Mouse (Mus musculus) embryonic facial prominence, embryonic 10.5 days (tissue): ENCODE results near the gene Sema4d. TPM values are rescaled to one million over a fixed set of nuclear protein-coding genes. Genes with fewer than 3 reads are reported as not detected.

Experiments
- DNase-seq: peaks from one replicate; pipeline ENCODE4 v3.0.0-alpha.2; 2017; ENCODE audit warnings: low spot score
- H3K27ac ChIP-seq: fragments of 300-500 bp; sonication (generic); replicated peaks from 2 replicates; pipeline ENCODE4 v1.5.1; 2016; ENCODE audit warnings: mild to moderate bottlenecking
- H3K27me3 ChIP-seq: fragments of 300-500 bp; sonication (generic); replicated peaks from 2 replicates; pipeline ENCODE4 v1.6.1; 2016; ENCODE audit warnings: low read depth, mild to moderate bottlenecking; ENCODE audit not compliant: poor library complexity, severe bottlenecking
- H3K36me3 ChIP-seq: fragments of 300-500 bp; sonication (generic); replicated peaks from 2 replicates; pipeline ENCODE4 v1.6.1; 2016; ENCODE audit warnings: mild to moderate bottlenecking, moderate library complexity
- H3K4me1 ChIP-seq: fragments of 300-500 bp; sonication (generic); 2 replicates; pipeline ENCODE4 v1.6.1; 2016
- H3K4me3 ChIP-seq: fragments of 300-500 bp; sonication (generic); 2 replicates; pipeline ENCODE4 v1.5.1; 2016; ENCODE audit warnings: mild to moderate bottlenecking, moderate library complexity
- H3K9me3 ChIP-seq: fragments of 300-500 bp; sonication (generic); 2 replicates; pipeline ENCODE4 v1.6.1; 2016; ENCODE audit warnings: mild to moderate bottlenecking
- WGBS: fragments of 180-500 bp; shearing (Covaris S2); methylation state at CpG from one replicate; pipeline ENCODE4 v1.1.7; 2016; 5-methylcytosine and 5-hydroxymethylcytosine counted together
- polyA plus RNA-seq: library from polyadenylated mRNA; unstranded; fragments of >200 nt; fragmentation: Nextera tagmentation; extraction: Ambion mirVana; gene quantifications from 2 replicates; pipeline ENCODE4 v1.2.1, GENCODE M21; 2016

Gene Sema4d
- polyA plus RNA-seq, 1 experiment from 2014 or later = 7.8 TPM

GRCm38 (mm10) chr13:51754559-51755126 lies 38.9 kb downstream of the Sema4d start:
- H3K4me1 ChIP-seq = peaks cover 74% of the 10 kb centered on the region
- no peaks in the 10 kb centered on the region for H3K36me3 ChIP-seq
- no peaks in the 10 kb centered on the region for H3K27me3 ChIP-seq
- no peak for DNase-seq
- 70% methylated on average over 13 of the region's 13 CpGs for WGBS
- no peaks in the 10 kb centered on the region for H3K9me3 ChIP-seq
- H3K4me3 ChIP-seq = no peak overlapping the region
- H3K27ac ChIP-seq = peak overlapping the region; percentile 60; the same call in 1 of the 2 replicates

- peak overlapping the region; percentile 60 for H3K27ac ChIP-seq
- DNase-seq = no peak
- H3K4me1 ChIP-seq = peaks cover 80% of the 10 kb centered on the region
- H3K4me3 ChIP-seq = no peak overlapping the region
- WGBS = 54% methylated on average over 5 of the region's 5 CpGs
- H3K9me3 ChIP-seq = no peaks in the 10 kb centered on the region
- H3K36me3 ChIP-seq = no peaks in the 10 kb centered on the region
- no peaks in the 10 kb centered on the region for H3K27me3 ChIP-seq
Observed at GRCm38 (mm10) chr13:51753802-51754444, 39.6 kb downstream of the Sema4d start.

GRCm38 (mm10) chr13:51753168-51753465 lies 40.4 kb downstream of the Sema4d start:
- H3K9me3 ChIP-seq = no peaks in the 10 kb centered on the region
- no peak overlapping the region for H3K4me3 ChIP-seq
- 36% methylated on average over 6 of the region's 6 CpGs for WGBS
- no peaks in the 10 kb centered on the region for H3K36me3 ChIP-seq
- H3K27ac ChIP-seq = peak overlapping the region; percentile 57
- no peaks in the 10 kb centered on the region for H3K27me3 ChIP-seq
- H3K4me1 ChIP-seq = peaks cover 86% of the 10 kb centered on the region
- no peak for DNase-seq

DNA sequence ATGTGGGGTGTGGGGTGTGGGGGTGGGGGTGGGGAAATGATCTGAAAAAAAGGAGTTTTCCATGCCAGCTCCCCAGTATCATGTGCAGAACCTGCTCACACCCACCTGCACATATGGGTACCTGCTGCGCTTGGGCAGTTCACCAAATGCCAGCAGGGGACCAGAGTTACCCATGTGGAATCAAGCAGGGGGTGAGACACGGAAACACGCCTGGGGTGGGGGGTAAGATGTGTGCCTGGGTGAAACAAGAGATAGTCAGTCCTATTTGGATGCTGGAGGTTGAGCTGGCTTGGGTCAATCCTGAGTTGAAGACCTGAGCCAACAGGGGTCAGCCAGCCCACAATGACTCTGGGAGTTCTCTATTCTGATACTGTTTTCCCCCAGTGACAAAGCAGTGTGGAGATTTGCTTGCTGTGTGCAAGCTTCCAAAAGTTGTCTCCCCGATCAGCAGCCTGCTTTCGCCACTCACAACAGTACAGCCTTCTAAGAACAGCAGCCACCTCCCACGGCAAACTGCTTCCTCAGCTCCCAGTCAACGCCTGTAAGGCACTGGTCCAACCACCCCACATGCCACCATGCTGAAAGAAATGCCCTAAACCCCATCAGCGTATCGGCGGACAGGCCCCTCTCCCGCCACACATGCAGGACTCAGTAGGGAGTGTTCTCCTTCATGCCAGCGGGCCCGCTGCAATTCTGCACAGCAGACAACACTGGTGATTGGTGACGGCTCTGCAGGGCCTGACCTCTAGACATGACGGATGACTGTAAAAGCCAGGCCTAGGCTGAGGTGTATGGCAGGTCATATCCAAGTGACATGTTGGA lies 41.0 kb downstream of the Sema4d start:
- peaks cover 92% of the 10 kb centered on the region for H3K4me1 ChIP-seq
- H3K9me3 ChIP-seq = no peaks in the 10 kb centered on the region
- H3K4me3 ChIP-seq = no peak overlapping the region
- WGBS = 63% methylated on average over 15 of the region's 15 CpGs
- no peak for DNase-seq
- H3K36me3 ChIP-seq = no peaks in the 10 kb centered on the region
- no peaks in the 10 kb centered on the region for H3K27me3 ChIP-seq
- peak overlapping the region; percentile 57 for H3K27ac ChIP-seq

- WGBS = 71% methylated on average over 14 of the region's 14 CpGs
- Histone ChIP-seq H3K4me3 (no peak overlapping the region), H3K9me3 (no peaks in the 10 kb centered on the region), H3K36me3 (no peaks in the 10 kb centered on the region), H3K4me1 (peaks cover 73% of the 10 kb centered on the region), H3K27ac (peak overlapping the region; percentile 54; the same call in 1 of the 2 replicates), H3K27me3 (no peaks in the 10 kb centered on the region)
- no peak for DNase-seq
Observed at GRCm38 (mm10) chr13:51749578-51750345, 43.8 kb downstream of the Sema4d start.

- Histone ChIP-seq H3K9me3 (no peaks in the 10 kb centered on the region), H3K4me3 (no peak overlapping the region), H3K4me1 (peaks cover 56% of the 10 kb centered on the region), H3K36me3 (no peaks in the 10 kb centered on the region), H3K27ac (peak overlapping the region; percentile 52), H3K27me3 (no peaks in the 10 kb centered on the region)
- WGBS = 73% methylated on average over 12 of the region's 12 CpGs
- no peak for DNase-seq
Observed at GRCm38 (mm10) chr13:51748009-51748552, 45.5 kb downstream of the Sema4d start.

DNA sequence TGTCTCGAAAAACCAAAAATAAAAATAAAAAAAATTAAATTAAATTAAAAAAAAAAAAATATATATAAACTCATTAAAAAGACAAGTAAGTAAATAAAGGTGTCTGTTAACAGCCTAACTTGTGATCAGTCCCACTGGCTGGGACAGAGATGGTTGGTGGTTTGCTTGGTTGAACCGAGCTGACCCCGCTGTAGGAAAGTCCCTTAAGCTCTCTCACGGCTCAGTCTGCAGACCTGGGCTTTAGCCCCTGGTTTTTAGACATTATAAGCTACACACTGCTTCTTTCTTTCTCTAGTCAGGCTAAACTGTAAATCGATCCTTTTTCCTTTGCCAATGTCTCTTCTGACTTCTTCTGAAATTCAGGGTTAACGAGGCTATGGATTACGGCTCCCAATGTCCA lies 46.5 kb downstream of the Sema4d start:
- Histone ChIP-seq H3K9me3 (no peaks in the 10 kb centered on the region), H3K4me1 (peaks cover 46% of the 10 kb centered on the region), H3K27me3 (no peaks in the 10 kb centered on the region), H3K27ac (no peak overlapping the region), H3K4me3 (no peak overlapping the region), H3K36me3 (no peaks in the 10 kb centered on the region)
- 72% methylated on average over 7 of the region's 7 CpGs for WGBS
- DNase-seq = no peak

- no peaks in the 10 kb centered on the region for H3K36me3 ChIP-seq
- H3K9me3 ChIP-seq = no peaks in the 10 kb centered on the region
- H3K4me3 ChIP-seq = no peak overlapping the region
- DNase-seq = no peak
- 76% methylated on average over 5 of the region's 5 CpGs for WGBS
- no peaks in the 10 kb centered on the region for H3K27me3 ChIP-seq
- no peak overlapping the region for H3K27ac ChIP-seq
- peaks cover 47% of the 10 kb centered on the region for H3K4me1 ChIP-seq
Observed at GRCm38 (mm10) chr13:51745862-51746261, 47.7 kb downstream of the Sema4d start.

DNA sequence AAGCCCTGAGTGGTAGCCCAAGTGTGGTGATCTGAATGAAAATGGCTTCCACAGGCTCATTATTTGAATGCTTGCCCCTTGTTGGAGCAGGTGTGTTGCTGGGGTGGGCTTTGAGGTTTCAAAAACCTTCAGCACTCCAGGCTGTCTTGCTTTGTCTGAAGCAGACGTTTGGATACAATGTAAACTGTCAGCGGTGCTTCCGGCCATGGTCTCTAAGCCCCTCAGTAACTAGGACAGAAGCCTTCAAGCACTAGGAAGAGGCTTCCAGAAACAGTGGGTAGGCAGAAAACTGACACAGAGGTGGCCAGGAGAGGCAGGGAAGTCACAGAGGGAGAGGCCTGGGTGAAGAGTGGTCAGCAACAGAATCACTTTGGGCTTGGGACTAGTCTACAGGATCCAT lies 49.7 kb downstream of the Sema4d start:
- Histone ChIP-seq H3K4me1 (peaks cover 31% of the 10 kb centered on the region), H3K36me3 (no peaks in the 10 kb centered on the region), H3K9me3 (no peaks in the 10 kb centered on the region), H3K27ac (no peak overlapping the region), H3K27me3 (no peaks in the 10 kb centered on the region), H3K4me3 (no peak overlapping the region)
- 84% methylated on average over 3 of the region's 3 CpGs for WGBS
- DNase-seq = no peak

- H3K27me3 ChIP-seq = no peaks in the 10 kb centered on the region
- H3K4me3 ChIP-seq = no peak overlapping the region
- no peaks in the 10 kb centered on the region for H3K9me3 ChIP-seq
- H3K27ac ChIP-seq = no peak overlapping the region
- H3K36me3 ChIP-seq = no peaks in the 10 kb centered on the region
- peaks cover 23% of the 10 kb centered on the region for H3K4me1 ChIP-seq
- WGBS = 83% methylated on average over 10 of the region's 10 CpGs
- no peak for DNase-seq
Observed at GRCm38 (mm10) chr13:51742551-51743052, 50.9 kb downstream of the Sema4d start.

DNA sequence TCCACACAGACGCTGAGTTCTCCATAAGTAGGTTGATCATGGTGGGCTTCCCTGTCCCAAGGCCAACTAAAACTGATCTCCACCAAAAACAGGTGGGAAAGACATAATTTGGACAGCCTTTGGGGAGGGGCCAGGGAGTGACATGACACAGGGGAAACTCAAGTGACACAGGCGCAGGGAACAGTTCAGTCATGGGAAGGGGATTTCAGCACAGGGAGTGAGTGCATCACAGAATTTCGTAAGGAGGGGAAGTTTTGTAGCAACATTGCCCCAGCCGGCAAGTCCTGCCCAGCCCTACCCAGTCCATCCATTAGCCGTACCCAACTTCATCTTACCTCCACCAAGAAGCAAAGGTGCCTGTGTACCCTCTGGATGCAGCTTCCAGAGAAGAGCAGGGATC lies 52.8 kb downstream of the Sema4d start:
- Histone ChIP-seq H3K9me3 (no peaks in the 10 kb centered on the region), H3K4me1 (peaks cover 32% of the 10 kb centered on the region), H3K27me3 (no peaks in the 10 kb centered on the region), H3K27ac (no peak overlapping the region), H3K36me3 (no peaks in the 10 kb centered on the region), H3K4me3 (no peak overlapping the region)
- WGBS = 82% methylated on average over 5 of the region's 5 CpGs
- no peak for DNase-seq

- Histone ChIP-seq H3K9me3 (no peaks in the 10 kb centered on the region), H3K4me3 (no peak overlapping the region), H3K4me1 (peaks cover 32% of the 10 kb centered on the region), H3K27me3 (no peaks in the 10 kb centered on the region), H3K27ac (no peak overlapping the region), H3K36me3 (no peaks in the 10 kb centered on the region)
- WGBS = 89% methylated on average over 1 of the region's 1 CpGs
- no peak for DNase-seq
Observed at GRCm38 (mm10) chr13:51739713-51740112, 53.8 kb downstream of the Sema4d start.
